Mouse (Mus musculus) thymus, adult 2 months (tissue): ENCODE results near the gene Pyy.

Source experiments
- CTCF ChIP-seq: fragments of 200-500 bp; IDR thresholded peaks from 2 replicates; pipeline ENCODE4 v1.5.1; 2012; ENCODE audit warnings: mild to moderate bottlenecking, control low read depth, low read length, moderate library complexity, borderline replicate concordance; ENCODE audit not compliant: control insufficient read depth, poor library complexity, insufficient read depth; ENCODE audit errors: extremely low read depth
- POLR2A ChIP-seq: fragments of 200-500 bp; IDR thresholded peaks from 2 replicates; pipeline ENCODE4 v1.6.1; 2012; ENCODE audit warnings: mild to moderate bottlenecking, low read length, control low read depth, moderate library complexity; ENCODE audit not compliant: control insufficient read depth, poor library complexity, insufficient read depth; ENCODE audit errors: extremely low read depth

- no peak for TF ChIP-seq POLR2A
- no peak for TF ChIP-seq CTCF
Observed at GRCm38 (mm10) chr11:102146531-102146930, 38.9 kb upstream of the Pyy start.
